Mouse (Mus musculus): Measurements from ENCODE around the gene Phospho2. TPM values are rescaled to one million over a fixed set of nuclear protein-coding genes. Genes with fewer than 3 reads are reported as not detected.
"Not testable (repeated sequence)": the region's sequence is repeated elsewhere in the genome, so short reads cannot be mapped to it uniquely, and the experiment has no call there.

The Phospho2 gene
- polyA plus RNA-seq, 1 experiment from 2014 or later: 24.5 TPM

- ATAC-seq (ENCODE audit: low FRiP score, low TSS enrichment): no peak
- H3K4me1 ChIP-seq (ENCODE audit: insufficient read depth, low read length): peaks cover 10% of the 10 kb centered on the region
- 73% methylated on average over 4 of the region's 4 CpGs for WGBS
- H3K9ac ChIP-seq (replicated peaks; ENCODE audit: low read length): no peak overlapping the region
- no peak overlapping the region for H3K27ac ChIP-seq (ENCODE audit: low read length)
- H3K9me3 ChIP-seq (ENCODE audit: low read length): no peaks in the 10 kb centered on the region
- H3K36me3 ChIP-seq (ENCODE audit: insufficient read depth, low read length): peaks cover 26% of the 10 kb centered on the region
- H3K4me2 ChIP-seq (replicated peaks; ENCODE audit: low read depth, low read length): peak overlapping the region; percentile 90
- peak overlapping the region; percentile 87 for H3K4me3 ChIP-seq (ENCODE audit: low read length)
- no peaks in the 10 kb centered on the region for H3K27me3 ChIP-seq (ENCODE audit: insufficient read depth, low read length)
Measured at GRCm38 (mm10) chr2:69790722-69791121, 1.3 kb downstream of the Phospho2 start.

DNA sequence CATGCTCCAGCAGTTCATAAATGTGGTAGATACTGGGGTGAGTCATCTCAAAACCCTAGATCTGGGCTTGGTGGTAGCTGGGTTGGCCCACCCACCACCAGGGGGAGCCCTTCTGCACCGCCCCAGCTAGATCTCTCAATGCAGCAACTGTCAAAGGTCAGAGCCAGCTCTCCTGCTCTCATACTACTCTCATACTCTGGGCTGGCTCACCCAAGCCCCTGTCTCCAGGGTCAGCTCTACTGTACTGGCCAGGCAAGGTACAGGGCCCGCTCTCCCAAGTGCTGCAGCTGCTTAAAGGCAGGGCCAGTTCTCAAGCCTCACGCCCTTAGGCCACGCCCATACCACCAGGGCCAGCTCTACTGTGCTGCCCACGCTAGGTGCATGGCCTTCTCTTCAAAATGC is 13.5 kb downstream of the Phospho2 start:
- ATAC-seq (ENCODE audit: low FRiP score, low TSS enrichment): peak; percentile 65
- Histone ChIP-seq H3K9me3 (ENCODE audit: low read length) (no peaks in the 10 kb centered on the region), H3K4me2 (replicated peaks; ENCODE audit: low read depth, low read length) (no peak overlapping the region), H3K9ac (replicated peaks; ENCODE audit: low read length) (no peak overlapping the region), H3K27me3 (ENCODE audit: insufficient read depth, low read length) (no peaks in the 10 kb centered on the region), H3K36me3 (ENCODE audit: insufficient read depth, low read length) (0 out of 2 replicates have a peak, but pooled peaks cover under 1% of the 10 kb centered on the region), H3K27ac (ENCODE audit: low read length) (no peak overlapping the region), H3K4me3 (ENCODE audit: low read length) (no peak overlapping the region), H3K4me1 (ENCODE audit: insufficient read depth, low read length) (no peaks in the 10 kb centered on the region)
- 49% methylated on average over 5 of the region's 5 CpGs for WGBS

GRCm38 (mm10) chr2:69803756-69804155 is 14.3 kb downstream of the Phospho2 start:
- no peaks in the 10 kb centered on the region for H3K27me3 ChIP-seq (ENCODE audit: insufficient read depth, low read length)
- no peaks in the 10 kb centered on the region for H3K4me1 ChIP-seq (ENCODE audit: insufficient read depth, low read length)
- no peak overlapping the region for H3K9ac ChIP-seq (replicated peaks; ENCODE audit: low read length)
- H3K36me3 ChIP-seq (ENCODE audit: insufficient read depth, low read length): no peaks in the 10 kb centered on the region
- no peak overlapping the region for H3K4me2 ChIP-seq (replicated peaks; ENCODE audit: low read depth, low read length)
- WGBS: 78% methylated on average over 8 of the region's 8 CpGs
- H3K9me3 ChIP-seq (ENCODE audit: low read length): no peaks in the 10 kb centered on the region
- H3K4me3 ChIP-seq (ENCODE audit: low read length): no peak overlapping the region
- no peak for ATAC-seq (ENCODE audit: low FRiP score, low TSS enrichment)
- no peak overlapping the region for H3K27ac ChIP-seq (ENCODE audit: low read length)

DNA sequence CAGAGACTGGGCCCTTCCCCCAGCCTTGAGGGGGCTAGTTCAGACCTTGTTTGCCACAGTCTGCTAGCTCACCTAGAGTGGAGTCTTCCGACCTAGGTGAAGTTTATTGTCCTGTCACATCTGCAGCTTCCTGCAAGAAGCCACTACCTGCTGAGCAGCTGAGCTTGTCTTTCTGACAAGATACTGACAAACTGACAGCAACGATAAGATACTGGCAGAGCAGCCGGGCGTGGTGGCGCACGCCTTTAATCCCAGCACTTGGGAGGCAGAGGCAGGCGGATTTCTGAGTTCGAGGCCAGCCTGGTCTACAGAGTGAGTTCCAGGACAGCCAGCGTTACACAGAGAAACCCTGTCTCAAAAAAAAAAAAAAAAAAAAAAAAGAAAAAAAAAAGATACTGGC is 15.2 kb downstream of the Phospho2 start:
- 89% methylated on average over 8 of the region's 9 CpGs for WGBS
- not testable (repeated sequence) for H3K4me1 ChIP-seq (ENCODE audit: insufficient read depth, low read length); H3K4me3 ChIP-seq (ENCODE audit: low read length); H3K4me2 ChIP-seq (replicated peaks; ENCODE audit: low read depth, low read length); H3K27me3 ChIP-seq (ENCODE audit: insufficient read depth, low read length); H3K9me3 ChIP-seq (ENCODE audit: low read length); H3K9ac ChIP-seq (replicated peaks; ENCODE audit: low read length); H3K36me3 ChIP-seq (ENCODE audit: insufficient read depth, low read length); ATAC-seq (ENCODE audit: low FRiP score, low TSS enrichment); H3K27ac ChIP-seq (ENCODE audit: low read length)

GRCm38 (mm10) chr2:69810169-69810568 is 20.7 kb downstream of the Phospho2 start:
- H3K4me2 ChIP-seq (replicated peaks; ENCODE audit: low read depth, low read length): no peak overlapping the region
- no peaks in the 10 kb centered on the region for H3K27me3 ChIP-seq (ENCODE audit: insufficient read depth, low read length)
- no peaks in the 10 kb centered on the region for H3K9me3 ChIP-seq (ENCODE audit: low read length)
- no peak overlapping the region for H3K4me3 ChIP-seq (ENCODE audit: low read length)
- ATAC-seq (ENCODE audit: low FRiP score, low TSS enrichment): no peak
- H3K27ac ChIP-seq (ENCODE audit: low read length): no peak overlapping the region
- H3K36me3 ChIP-seq (ENCODE audit: insufficient read depth, low read length): no peaks in the 10 kb centered on the region
- no peaks in the 10 kb centered on the region for H3K4me1 ChIP-seq (ENCODE audit: insufficient read depth, low read length)
- no peak overlapping the region for H3K9ac ChIP-seq (replicated peaks; ENCODE audit: low read length)
- 61% methylated on average over 15 of the region's 15 CpGs for WGBS

GRCm38 (mm10) chr2:69811349-69811748 is 21.9 kb downstream of the Phospho2 start:
- not testable (repeated sequence) for H3K27ac ChIP-seq (ENCODE audit: low read length)
- WGBS: 49% methylated on average over 7 of the region's 7 CpGs

GRCm38 (mm10) chr2:69816575-69816974 is 27.2 kb downstream of the Phospho2 start:
- H3K9ac ChIP-seq (replicated peaks; ENCODE audit: low read length): no peak overlapping the region
- ATAC-seq (ENCODE audit: low FRiP score, low TSS enrichment): no peak
- no peak overlapping the region for H3K27ac ChIP-seq (ENCODE audit: low read length)
- no peaks in the 10 kb centered on the region for H3K27me3 ChIP-seq (ENCODE audit: insufficient read depth, low read length)
- H3K4me1 ChIP-seq (ENCODE audit: insufficient read depth, low read length): peaks cover 2% of the 10 kb centered on the region; the same call in 1 of the 2 replicates
- no peak overlapping the region for H3K4me3 ChIP-seq (ENCODE audit: low read length)
- 67% methylated on average over 5 of the region's 5 CpGs for WGBS
- H3K36me3 ChIP-seq (ENCODE audit: insufficient read depth, low read length): no peaks in the 10 kb centered on the region
- no peaks in the 10 kb centered on the region for H3K9me3 ChIP-seq (ENCODE audit: low read length)
- no peak overlapping the region for H3K4me2 ChIP-seq (replicated peaks; ENCODE audit: low read depth, low read length)

More at GRCm38 (mm10) chr2:69811349-69811748, 21.9 kb downstream of the Phospho2 start:
- not testable (repeated sequence) for H3K27me3 ChIP-seq (ENCODE audit: insufficient read depth, low read length); H3K36me3 ChIP-seq (ENCODE audit: insufficient read depth, low read length); H3K4me2 ChIP-seq (replicated peaks; ENCODE audit: low read depth, low read length); H3K9me3 ChIP-seq (ENCODE audit: low read length); H3K4me1 ChIP-seq (ENCODE audit: insufficient read depth, low read length); H3K4me3 ChIP-seq (ENCODE audit: low read length); ATAC-seq (ENCODE audit: low FRiP score, low TSS enrichment); H3K9ac ChIP-seq (replicated peaks; ENCODE audit: low read length)

DNA sequence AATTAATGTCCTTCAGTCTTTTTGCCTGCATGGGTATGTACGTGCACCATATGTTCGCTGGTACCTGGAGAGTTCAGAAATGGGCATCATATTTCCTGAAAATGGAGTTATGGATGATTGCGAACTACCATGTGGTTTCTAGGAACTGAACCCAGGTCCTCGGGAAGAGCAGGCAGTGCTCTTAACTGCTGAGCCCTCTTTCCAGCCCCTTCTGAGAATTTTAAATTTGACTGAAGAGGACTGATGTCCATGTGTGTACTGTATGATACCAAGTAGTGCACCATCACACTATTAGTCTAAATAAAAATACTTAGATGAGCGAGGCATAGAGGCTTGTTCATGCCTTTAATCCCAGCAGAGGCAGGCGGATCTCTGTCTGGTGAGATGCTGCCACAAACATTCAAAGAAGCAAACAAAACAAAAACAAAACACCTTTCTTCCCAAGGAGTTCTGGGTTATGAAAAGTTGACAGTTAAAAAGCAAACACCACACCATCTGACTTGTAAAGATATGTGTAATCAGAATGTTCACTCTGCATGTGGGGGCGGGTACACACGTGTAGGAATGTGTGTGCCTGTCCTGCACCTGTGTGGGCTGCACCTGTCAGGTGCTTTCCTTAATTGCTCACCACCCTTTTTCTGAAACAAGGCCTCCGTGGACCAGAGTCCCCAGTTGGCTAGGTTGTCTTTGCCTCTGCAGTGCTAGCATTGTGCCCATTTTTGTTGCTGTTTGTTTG is 29.1 kb downstream of the Phospho2 start:
- ATAC-seq (ENCODE audit: low FRiP score, low TSS enrichment): no peak
- Histone ChIP-seq H3K4me3 (ENCODE audit: low read length) (no peak overlapping the region), H3K36me3 (ENCODE audit: insufficient read depth, low read length) (no peaks in the 10 kb centered on the region), H3K27me3 (ENCODE audit: insufficient read depth, low read length) (no peaks in the 10 kb centered on the region), H3K27ac (ENCODE audit: low read length) (no peak overlapping the region), H3K9ac (replicated peaks; ENCODE audit: low read length) (no peak overlapping the region), H3K9me3 (ENCODE audit: low read length) (no peaks in the 10 kb centered on the region), H3K4me2 (replicated peaks; ENCODE audit: low read depth, low read length) (no peak overlapping the region), H3K4me1 (ENCODE audit: insufficient read depth, low read length) (peaks cover 7% of the 10 kb centered on the region; the same call in 1 of the 2 replicates)
- WGBS: 75% methylated on average over 9 of the region's 9 CpGs

- H3K27me3 ChIP-seq (ENCODE audit: insufficient read depth, low read length): no peaks in the 10 kb centered on the region
- no peak for ATAC-seq (ENCODE audit: low FRiP score, low TSS enrichment)
- no peak overlapping the region for H3K4me2 ChIP-seq (replicated peaks; ENCODE audit: low read depth, low read length)
- no peak overlapping the region for H3K9ac ChIP-seq (replicated peaks; ENCODE audit: low read length)
- peaks cover 4% of the 10 kb centered on the region; the same call in 1 of the 2 replicates for H3K36me3 ChIP-seq (ENCODE audit: insufficient read depth, low read length)
- no peak overlapping the region for H3K27ac ChIP-seq (ENCODE audit: low read length)
- WGBS: 61% methylated on average over 1 of the region's 1 CpGs
- peaks cover 16% of the 10 kb centered on the region; the same call in 1 of the 2 replicates for H3K4me1 ChIP-seq (ENCODE audit: insufficient read depth, low read length)
- H3K9me3 ChIP-seq (ENCODE audit: low read length): no peaks in the 10 kb centered on the region
- no peak overlapping the region for H3K4me3 ChIP-seq (ENCODE audit: low read length)
Measured at GRCm38 (mm10) chr2:69820201-69820600, 30.8 kb downstream of the Phospho2 start.

- peaks cover 7% of the 10 kb centered on the region; the same call in 1 of the 2 replicates for H3K36me3 ChIP-seq (ENCODE audit: insufficient read depth, low read length)
- 0 out of 2 replicates have a peak, but pooled peaks have one; percentile 17 for ATAC-seq (ENCODE audit: low FRiP score, low TSS enrichment)
- H3K4me1 ChIP-seq (ENCODE audit: insufficient read depth, low read length): peaks cover 22% of the 10 kb centered on the region; the same call in 1 of the 2 replicates
- no peaks in the 10 kb centered on the region for H3K27me3 ChIP-seq (ENCODE audit: insufficient read depth, low read length)
- peak within 1 kb of the TSS; percentile 84 for H3K4me2 ChIP-seq (replicated peaks; ENCODE audit: low read depth, low read length)
- peak within 1 kb of the TSS; percentile 84 for H3K4me3 ChIP-seq (ENCODE audit: low read length)
- peak within 1 kb of the TSS; percentile 95 for H3K27ac ChIP-seq (ENCODE audit: low read length)
- no peaks in the 10 kb centered on the region for H3K9me3 ChIP-seq (ENCODE audit: low read length)
- WGBS: 12% methylated on average over 8 of the region's 8 CpGs
- peak within 1 kb of the TSS; percentile 95 for H3K9ac ChIP-seq (replicated peaks; ENCODE audit: low read length)
Measured at GRCm38 (mm10) chr2:69821711-69822110, 32.3 kb downstream of the Phospho2 start, which contains the start of gene Klhl23. Gene Klhl23, plus strand, starts transcription at chr2:69821944.

Measured in kidney, embryonic 16.5 days (tissue).